Mouse (Mus musculus) lung, embryonic 14.5 days (tissue): Measurements from ENCODE around the gene B3galt1. TPM values are rescaled to one million over a fixed set of nuclear protein-coding genes. Genes with fewer than 3 reads are reported as not detected.

ENCODE experiments used
- ATAC-seq: fragments of 200-750 bp; cut with Nextera tagmentation; 2 replicates; pipeline ENCODE4 v1.8.0; 2017; ENCODE audit warnings: mild to moderate bottlenecking, moderate TSS enrichment, moderate library complexity; ENCODE audit not compliant: insufficient read depth
- DNase-seq: peaks from one replicate; pipeline ENCODE4 v3.0.0-alpha.2; 2015
- H3K27ac ChIP-seq: fragments of 300-500 bp; sonication (generic); 2 replicates; pipeline ENCODE4 v1.5.1; 2014; ENCODE audit warnings: low read depth, mild to moderate bottlenecking, moderate library complexity
- H3K27me3 ChIP-seq: fragments of 300-500 bp; sonication (generic); 2 replicates; pipeline ENCODE4 v1.6.1; 2014; ENCODE audit warnings: low read length, control low read depth; ENCODE audit not compliant: insufficient read depth
- H3K36me3 ChIP-seq: fragments of 300-500 bp; sonication (generic); 2 replicates; pipeline ENCODE4 v1.6.1; 2014; ENCODE audit warnings: control low read depth; ENCODE audit not compliant: insufficient read depth
- H3K4me1 ChIP-seq: fragments of 300-500 bp; sonication (generic); 2 replicates; pipeline ENCODE4 v1.6.1; 2014; ENCODE audit warnings: antibody characterized with exemption, control low read depth; ENCODE audit not compliant: insufficient read depth
- H3K4me2 ChIP-seq: fragments of 300-500 bp; sonication (generic); 2 replicates; pipeline ENCODE4 v1.6.1; 2014; ENCODE audit warnings: mild to moderate bottlenecking
- H3K4me3 ChIP-seq: fragments of 300-500 bp; sonication (generic); 2 replicates; pipeline ENCODE4 v1.5.1; 2014; ENCODE audit warnings: low read depth, low read length
- H3K9ac ChIP-seq: fragments of 300-500 bp; sonication (generic); 2 replicates; pipeline ENCODE4 v1.6.1; 2014
- H3K9me3 ChIP-seq: fragments of 300-500 bp; sonication (generic); 2 replicates; pipeline ENCODE4 v1.6.1; 2016; ENCODE audit warnings: low read depth, low read length, control low read depth
- CTCF ChIP-seq: IDR thresholded peaks from 2 replicates; pipeline ENCODE4 v1.5.1; 2016; ENCODE audit warnings: antibody characterized with exemption, low read depth
- WGBS: fragments of 180-500 bp; shearing (Covaris S2); extraction: QIAGEN DNeasy Blood & Tissue Kit; methylation state at CpG from one replicate; pipeline ENCODE4 v1.1.7; 2014; 5-methylcytosine and 5-hydroxymethylcytosine counted together
- polyA plus RNA-seq: library from polyadenylated mRNA; unstranded; fragments of >200 nt; fragmentation: Nextera tagmentation; extraction: Ambion mirVana; gene quantifications from 2 replicates; pipeline ENCODE4 v1.2.1, GENCODE M21; 2014

The B3galt1 gene
- polyA plus RNA-seq, 1 experiment from 2014 or later = 3.4 TPM

DNA sequence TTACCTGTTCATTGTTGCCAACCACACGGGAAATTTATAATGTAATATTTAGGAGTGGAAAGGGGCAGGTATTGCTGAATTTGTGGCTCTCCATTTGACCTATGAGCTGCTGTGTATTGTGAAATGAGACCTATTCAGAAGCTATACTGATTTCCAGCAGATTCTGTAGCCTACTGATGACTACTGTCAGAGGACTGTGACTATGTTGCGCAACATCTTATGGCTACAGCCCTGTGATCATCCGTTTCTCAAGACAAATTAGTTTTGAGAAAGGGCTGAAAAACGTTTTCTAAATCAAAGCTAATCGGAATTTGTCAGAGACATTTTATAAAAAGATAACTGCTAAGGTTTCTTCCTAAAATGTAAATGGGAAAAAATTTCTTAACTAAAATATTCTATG lies 158.6 kb downstream of the B3galt1 start:
- H3K4me2 ChIP-seq = no peak overlapping the region
- H3K9ac ChIP-seq = no peak overlapping the region
- H3K4me1 ChIP-seq = no peaks in the 10 kb centered on the region
- H3K27me3 ChIP-seq = no peaks in the 10 kb centered on the region
- WGBS = 80% methylated on average over 5 of the region's 5 CpGs
- H3K4me3 ChIP-seq = no peak overlapping the region
- TF ChIP-seq CTCF = no peak
- H3K9me3 ChIP-seq = no peaks in the 10 kb centered on the region
- DNase-seq (no peak), ATAC-seq (no peak)
- no peaks in the 10 kb centered on the region for H3K36me3 ChIP-seq
- no peak overlapping the region for H3K27ac ChIP-seq

DNA sequence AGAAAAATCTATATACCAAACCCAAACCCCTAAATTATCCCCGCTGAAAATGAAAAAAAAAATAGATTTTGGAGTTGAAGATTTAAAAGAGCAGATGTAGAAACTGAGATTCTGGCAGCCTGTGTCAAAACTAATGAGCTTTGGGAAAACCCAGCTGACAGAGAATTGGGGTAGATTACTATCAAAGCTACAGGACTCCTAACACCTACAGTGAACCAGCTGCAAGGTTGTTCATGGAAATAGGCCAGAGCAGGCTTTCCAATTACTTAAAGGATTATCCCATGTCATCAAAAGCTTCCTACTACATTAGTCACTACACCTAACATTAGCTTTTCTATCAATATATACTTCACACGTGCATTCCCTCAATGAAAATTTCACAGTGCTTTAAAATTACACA lies 165.1 kb downstream of the B3galt1 start:
- H3K9me3 ChIP-seq = no peaks in the 10 kb centered on the region
- H3K36me3 ChIP-seq = no peaks in the 10 kb centered on the region
- H3K9ac ChIP-seq = no peak overlapping the region
- no peak overlapping the region for H3K27ac ChIP-seq
- TF ChIP-seq CTCF = no peak
- H3K27me3 ChIP-seq = no peaks in the 10 kb centered on the region
- ATAC-seq (no peak), DNase-seq (no peak)
- H3K4me3 ChIP-seq = no peak overlapping the region
- H3K4me2 ChIP-seq = no peak overlapping the region
- WGBS = 72% methylated on average over 2 of the region's 2 CpGs
- H3K4me1 ChIP-seq = no peaks in the 10 kb centered on the region

DNA sequence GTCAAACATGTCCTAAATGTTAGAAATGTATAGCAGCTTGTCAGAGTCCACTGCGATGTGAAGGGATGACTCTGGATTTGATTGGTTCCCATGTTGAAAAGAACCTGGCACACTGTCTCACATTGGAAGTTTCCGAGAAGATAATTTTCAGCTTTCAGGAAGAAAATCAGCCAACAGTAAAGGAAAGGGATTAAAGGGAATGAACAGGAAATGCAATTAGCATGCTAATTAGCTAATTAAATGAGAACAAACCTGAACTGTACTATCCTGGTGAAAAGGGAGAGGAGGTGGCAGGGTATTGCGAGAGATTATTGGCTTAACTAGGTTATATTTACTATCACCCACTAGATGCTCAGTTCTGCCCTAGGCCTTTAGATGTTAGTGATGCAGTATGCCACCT lies 185.9 kb downstream of the B3galt1 start:
- TF ChIP-seq CTCF = no peak
- DNase-seq = no peak
- Histone ChIP-seq H3K4me1 (no peaks in the 10 kb centered on the region), H3K9ac (no peak overlapping the region), H3K27ac (no peak overlapping the region), H3K36me3 (no peaks in the 10 kb centered on the region), H3K4me2 (no peak overlapping the region), H3K27me3 (no peaks in the 10 kb centered on the region), H3K4me3 (no peak overlapping the region), H3K9me3 (no peaks in the 10 kb centered on the region)
- 90% methylated on average over 3 of the region's 3 CpGs for whole genome bisulfite sequencing
- no peak for ATAC-seq

DNA sequence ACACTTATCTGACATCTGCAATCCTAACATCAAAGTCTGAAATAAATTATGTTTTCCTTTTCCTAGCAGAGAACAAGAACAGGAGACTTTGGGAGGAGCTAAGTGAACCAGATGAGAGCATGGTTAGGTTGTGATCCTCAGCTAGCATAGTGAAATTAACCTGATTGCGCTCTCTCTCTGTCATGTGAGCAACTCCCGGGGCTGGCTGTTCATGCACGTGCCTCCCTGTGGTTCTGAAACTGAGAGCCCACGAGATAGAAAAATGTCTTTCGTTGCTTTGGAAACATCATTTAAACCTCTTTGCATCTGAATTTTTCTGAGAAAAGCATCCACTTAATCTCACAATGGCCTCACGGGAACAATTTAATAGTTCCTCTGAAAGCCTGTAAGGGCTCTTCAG lies 190.8 kb downstream of the B3galt1 start:
- Histone ChIP-seq H3K9ac (no peak overlapping the region), H3K27ac (no peak overlapping the region), H3K4me3 (no peak overlapping the region), H3K4me1 (no peaks in the 10 kb centered on the region), H3K9me3 (no peaks in the 10 kb centered on the region), H3K36me3 (no peaks in the 10 kb centered on the region), H3K4me2 (no peak overlapping the region), H3K27me3 (no peaks in the 10 kb centered on the region)
- ATAC-seq (no peak), DNase-seq (no peak)
- TF ChIP-seq CTCF = no peak
- WGBS = 70% methylated on average over 6 of the region's 6 CpGs

DNA sequence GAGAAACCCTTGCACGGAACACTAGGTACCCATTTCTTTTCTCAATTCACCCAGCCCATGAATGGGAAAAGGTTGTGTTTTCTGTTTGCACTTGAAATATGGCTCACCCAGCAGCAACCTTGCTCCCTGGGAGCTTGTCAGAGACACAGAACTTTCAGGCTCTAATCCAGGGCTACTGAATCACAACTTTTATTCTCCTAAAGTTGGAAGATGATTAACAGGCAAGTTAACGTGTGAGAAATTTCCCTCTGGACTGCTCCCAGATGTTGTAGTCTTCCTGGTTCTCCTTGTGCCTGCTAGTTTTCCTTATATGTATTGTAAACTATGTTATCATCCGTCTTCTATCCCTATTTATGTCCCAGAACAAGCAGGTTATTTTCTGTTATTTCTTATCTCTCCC lies 221.9 kb downstream of the B3galt1 start:
- Histone ChIP-seq H3K36me3 (no peaks in the 10 kb centered on the region), H3K9me3 (no peaks in the 10 kb centered on the region), H3K27me3 (no peaks in the 10 kb centered on the region), H3K27ac (no peak overlapping the region), H3K4me2 (no peak overlapping the region), H3K9ac (no peak overlapping the region), H3K4me3 (no peak overlapping the region), H3K4me1 (no peaks in the 10 kb centered on the region)
- no peak for DNase-seq
- ATAC-seq = no peak
- no peak for TF ChIP-seq CTCF
- 67% methylated on average over 3 of the region's 3 CpGs for WGBS

DNA sequence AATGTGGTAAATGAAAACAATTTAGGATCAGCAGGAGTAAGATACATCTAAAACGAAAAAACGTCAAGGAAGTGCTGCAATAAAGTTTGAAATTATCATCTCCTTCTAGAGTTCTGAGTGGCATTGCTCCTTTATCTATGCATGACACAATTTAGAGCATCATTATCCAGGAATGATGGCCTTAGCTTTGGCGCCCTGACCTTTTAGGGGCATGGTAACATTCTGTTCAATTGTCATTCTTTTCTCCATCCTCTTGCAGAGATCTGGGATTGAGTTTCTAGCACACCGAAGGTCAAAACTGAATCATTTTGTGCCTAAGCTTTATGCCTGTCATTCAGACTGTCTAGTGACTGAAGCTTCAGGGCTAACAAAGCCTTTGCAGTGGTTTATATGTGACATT lies 231.9 kb downstream of the B3galt1 start:
- no peak overlapping the region for H3K27ac ChIP-seq
- H3K9ac ChIP-seq = no peak overlapping the region
- H3K27me3 ChIP-seq = no peaks in the 10 kb centered on the region
- H3K4me1 ChIP-seq = no peaks in the 10 kb centered on the region
- no peak overlapping the region for H3K4me3 ChIP-seq
- ATAC-seq (no peak), DNase-seq (no peak)
- 85% methylated on average over 4 of the region's 4 CpGs for WGBS
- H3K36me3 ChIP-seq = no peaks in the 10 kb centered on the region
- no peaks in the 10 kb centered on the region for H3K9me3 ChIP-seq
- no peak for TF ChIP-seq CTCF
- no peak overlapping the region for H3K4me2 ChIP-seq

DNA sequence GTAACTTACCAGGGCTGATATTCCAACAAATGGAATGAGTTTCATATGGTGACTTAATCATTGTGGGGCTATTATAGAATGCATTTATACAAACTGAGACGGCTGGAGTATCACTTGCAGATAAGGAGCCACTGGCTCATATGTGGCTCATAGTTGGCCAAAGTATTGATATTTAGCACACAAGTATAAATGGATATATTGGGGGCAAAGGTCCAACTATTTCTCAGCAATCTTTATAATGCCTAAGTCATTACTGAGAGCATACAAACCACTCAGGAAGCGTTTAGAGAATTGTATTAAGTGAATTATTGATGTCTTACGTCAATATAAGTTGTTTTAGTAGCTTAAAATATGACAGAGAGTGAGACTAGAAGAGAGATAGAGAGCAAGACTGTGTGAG lies 234.3 kb downstream of the B3galt1 start:
- Histone ChIP-seq H3K4me2 (no peak overlapping the region), H3K4me3 (no peak overlapping the region), H3K36me3 (no peaks in the 10 kb centered on the region), H3K9ac (no peak overlapping the region), H3K9me3 (no peaks in the 10 kb centered on the region), H3K27ac (no peak overlapping the region), H3K27me3 (no peaks in the 10 kb centered on the region), H3K4me1 (no peaks in the 10 kb centered on the region)
- DNase-seq (no peak), ATAC-seq (no peak)
- no peak for TF ChIP-seq CTCF
- WGBS = 63% methylated on average over 3 of the region's 3 CpGs

DNA sequence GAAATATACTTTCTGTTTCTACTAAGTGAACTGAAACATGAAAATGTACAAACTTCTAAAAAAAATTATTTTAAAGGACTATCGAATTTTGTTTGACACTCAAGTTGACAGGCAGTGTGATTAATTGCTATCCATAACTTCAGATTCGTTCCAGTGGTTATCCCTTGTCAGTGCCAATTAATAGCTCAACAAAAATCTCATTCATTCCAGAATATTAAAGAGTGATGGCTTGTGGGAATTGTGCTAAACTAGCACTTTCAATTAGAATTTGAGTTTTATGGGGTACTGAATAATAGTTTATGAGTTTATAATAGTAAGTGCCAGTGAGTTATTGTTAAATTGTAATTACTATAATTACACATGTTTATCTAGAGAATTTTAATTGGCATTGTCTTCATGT lies 250.5 kb downstream of the B3galt1 start:
- Histone ChIP-seq H3K9me3 (no peaks in the 10 kb centered on the region), H3K4me2 (no peak overlapping the region), H3K36me3 (no peaks in the 10 kb centered on the region), H3K9ac (no peak overlapping the region), H3K4me1 (no peaks in the 10 kb centered on the region), H3K27me3 (no peaks in the 10 kb centered on the region), H3K27ac (no peak overlapping the region), H3K4me3 (no peak overlapping the region)
- ATAC-seq = no peak
- 37% methylated on average over 2 of the region's 2 CpGs for WGBS
- no peak for TF ChIP-seq CTCF
- DNase-seq = no peak
